Mouse (Mus musculus) ovary, postnatal 10 days (tissue): Measurements from ENCODE around the gene Cd79a.

Source experiments
- DNase-seq: peaks from one replicate; pipeline ENCODE4 v3.0.0; 2022; ENCODE audit warnings: low spot score

Cd79a gene

GRCm38 (mm10) chr7:24918763-24919323 is 21.7 kb downstream of the Cd79a start:
- DNase-seq = no peak

- DNase-seq = no peak
Observed at GRCm38 (mm10) chr7:24919728-24920127, 22.5 kb downstream of the Cd79a start.

GRCm38 (mm10) chr7:24930475-24930874 is 33.3 kb downstream of the Cd79a start:
- no peak for DNase-seq

GRCm38 (mm10) chr7:24931651-24932050 is 34.5 kb downstream of the Cd79a start:
- no peak for DNase-seq

GRCm38 (mm10) chr7:24943641-24944040 is 46.5 kb downstream of the Cd79a start:
- DNase-seq = no peak

GRCm38 (mm10) chr7:24944257-24944950 is 47.2 kb downstream of the Cd79a start, which contains the start of gene Gm4881:
Gene Gm4881 (minus strand): TSS chr7:24944494.
- DNase-seq = no peak

GRCm38 (mm10) chr7:24947316-24948048 is 50.3 kb downstream of the Cd79a start:
- no peak for DNase-seq

- no peak for DNase-seq
Observed at GRCm38 (mm10) chr7:24948774-24949173, 51.6 kb downstream of the Cd79a start.

- DNase-seq = peak; percentile 54
Observed at GRCm38 (mm10) chr7:24949958-24950623, 52.9 kb downstream of the Cd79a start.
